Mouse (Mus musculus): ENCODE results near the gene Gm7970. TPM values are rescaled to one million over a fixed set of nuclear protein-coding genes. Genes with fewer than 3 reads are reported as not detected.
"Not testable (repeated sequence)": the region's sequence is repeated elsewhere in the genome, so short reads cannot be mapped to it uniquely, and the experiment has no call there.

Gm7970 gene
- not detected for total RNA-seq (2021)

- intact Hi-C loops (cut with DNase I); DNase-seq (ENCODE audit: low spot score in 2 of 2): not testable (repeated sequence)
These were observed at the start of gene Gm7970 for GRCm38 (mm10) chr14:41555483-41555882. Gm7970 (minus strand) TSS chr14:41555583.

GRCm38 (mm10) chr14:41600935-41601334 is 45.6 kb upstream of the Gm7970 start:
- intact Hi-C loops (cut with DNase I); DNase-seq (ENCODE audit: low spot score in 2 of 2): not testable (repeated sequence)

GRCm38 (mm10) chr14:41586346-41586745 is 31.0 kb upstream of the Gm7970 start:
- DNase-seq (ENCODE audit: low spot score in 2 of 2); intact Hi-C loops (cut with DNase I): not testable (repeated sequence)

- intact Hi-C loops (cut with DNase I); DNase-seq (ENCODE audit: low spot score in 2 of 2): not testable (repeated sequence)
These were observed 17.5 kb upstream of the Gm7970 start, which contains the start of gene 1700049E17Rik2 for GRCm38 (mm10) chr14:41572911-41573310. 1700049E17Rik2 (plus strand) TSS chr14:41573211.

GRCm38 (mm10) chr14:41524695-41525094 is 30.7 kb downstream of the Gm7970 start:
- DNase-seq (ENCODE audit: low spot score in 2 of 2); intact Hi-C loops (cut with DNase I): not testable (repeated sequence)

- DNase-seq (ENCODE audit: low spot score in 2 of 2); intact Hi-C loops (cut with DNase I): not testable (repeated sequence)
These were observed 34.7 kb downstream of the Gm7970 start for GRCm38 (mm10) chr14:41520683-41521082.

Other genes with a start within 250 kb of the Gm7970 start
- not detected for gene Gm5798, start 207.0 kb downstream of the Gm7970 start, total RNA-seq (2021)
- gene Gm7945, start 169.2 kb downstream of the Gm7970 start, total RNA-seq (2021): not detected
- gene Gm6482, start 147.3 kb downstream of the Gm7970 start, total RNA-seq (2021): not detected
- gene Gm7954, start 102.1 kb downstream of the Gm7970 start, total RNA-seq (2021): not detected
- gene Gm3486, start 66.1 kb downstream of the Gm7970 start, total RNA-seq (2021): not detected
- under 1 TPM; 0.37 to 0.94 TPM for gene 1700049E17Rik2, start 17.6 kb upstream of the Gm7970 start, total RNA-seq (2021)
- gene Gm3072, start 69.0 kb upstream of the Gm7970 start, total RNA-seq (2021): not detected
- gene Gm3676, start 90.9 kb upstream of the Gm7970 start, total RNA-seq (2021): not detected
- gene Gm8068, start 146.3 kb upstream of the Gm7970 start, total RNA-seq (2021): not detected
- not detected for gene Gm7929, start 195.0 kb upstream of the Gm7970 start, total RNA-seq (2021)
- gene Gm47189, start 216.9 kb upstream of the Gm7970 start, total RNA-seq (2021): not detected